Mouse (Mus musculus) forelimb bud, embryonic 11.5 days (tissue): ENCODE results near the gene Ccpg1os.

Source experiments
- DNase-seq: peaks from one replicate; pipeline ENCODE4 v3.0.0-alpha.2; 2012; ENCODE audit warnings: low read depth, low spot score

Ccpg1os gene

GRCm38 (mm10) chr9:72987703-72988102 is 2.5 kb upstream of the Ccpg1os start:
- no peak for DNase-seq

- DNase-seq: no peak
These were observed 2.1 kb downstream of the Ccpg1os start for GRCm38 (mm10) chr9:72983066-72983465.

DNA sequence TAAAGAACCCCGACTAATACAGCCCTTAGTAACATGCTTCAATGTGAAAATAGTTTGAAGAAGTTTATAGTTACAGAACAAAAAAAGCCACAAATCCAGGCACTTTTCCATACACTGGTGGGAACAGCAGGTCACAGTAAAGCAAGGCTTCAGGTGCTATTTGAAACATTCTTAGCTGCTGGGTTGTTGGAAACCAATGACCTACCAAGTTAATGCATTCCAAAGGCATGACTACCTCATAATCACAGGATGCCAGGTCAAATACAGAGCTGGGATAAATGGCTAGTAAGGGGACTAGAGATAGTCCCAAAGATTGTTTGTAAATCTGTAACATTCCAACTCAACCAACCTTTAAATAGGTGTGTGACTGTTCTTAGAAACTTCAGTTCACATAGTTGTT is 9.9 kb downstream of the Ccpg1os start:
- no peak for DNase-seq

- no peak for DNase-seq
These were observed 10.4 kb downstream of the Ccpg1os start for GRCm38 (mm10) chr9:72974734-72975133.

GRCm38 (mm10) chr9:72972984-72973383 is 12.2 kb downstream of the Ccpg1os start:
- DNase-seq: no peak

DNA sequence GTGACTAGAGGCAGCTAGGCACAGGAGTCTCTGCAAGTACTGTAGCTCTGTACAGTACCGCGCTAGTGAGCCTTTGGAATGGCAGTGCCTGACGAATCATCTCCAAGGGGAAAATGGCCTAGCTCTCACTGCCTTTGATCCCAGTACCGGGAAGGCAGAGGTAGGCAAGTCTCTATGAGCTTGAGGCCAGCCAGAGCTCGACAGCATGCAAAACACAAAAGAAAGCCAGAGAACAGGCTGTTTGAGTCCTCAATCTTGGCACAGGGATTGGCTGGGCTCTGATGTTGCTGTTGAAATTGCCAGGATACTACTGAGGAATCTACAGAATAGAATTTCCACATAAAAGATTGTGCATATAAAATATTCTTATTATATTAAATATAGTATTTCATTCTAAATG is 12.7 kb downstream of the Ccpg1os start:
- DNase-seq: no peak

- DNase-seq: no peak
These were observed 15.3 kb downstream of the Ccpg1os start for GRCm38 (mm10) chr9:72969874-72970273.

DNA sequence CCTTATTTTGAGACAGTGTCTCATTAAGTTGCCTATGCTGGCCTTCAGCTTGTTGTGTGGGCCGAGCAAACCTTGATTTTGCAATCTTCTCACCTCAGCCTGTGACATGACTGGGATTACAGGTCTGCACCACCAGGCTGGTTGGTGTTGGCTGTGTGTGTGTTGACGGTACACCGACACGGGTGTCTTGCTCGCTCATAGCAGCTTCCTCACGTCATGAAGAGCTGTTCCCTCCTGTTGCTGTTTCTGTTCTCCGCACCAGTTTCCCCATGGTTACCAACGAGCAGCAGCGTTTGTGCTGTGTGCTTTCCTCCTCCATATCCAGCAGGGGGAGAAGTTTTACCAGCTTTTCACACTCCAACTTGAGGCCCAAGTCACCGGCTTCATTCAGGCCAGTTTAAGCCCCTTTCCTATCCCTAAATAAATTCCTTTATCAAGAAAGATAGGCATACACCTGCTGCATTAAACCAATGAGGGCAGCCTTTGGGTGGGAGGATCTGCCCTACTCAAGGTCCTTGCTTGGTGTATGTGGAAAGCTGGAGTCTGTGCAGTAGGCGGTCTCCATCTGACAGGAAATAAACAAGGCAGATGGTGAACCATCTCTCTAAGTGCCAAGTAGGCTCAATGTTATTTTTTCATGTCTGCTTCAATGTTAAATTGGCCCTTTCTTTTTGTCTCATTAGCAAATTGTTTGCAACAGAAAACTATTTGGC is 16.7 kb downstream of the Ccpg1os start:
- DNase-seq: peak; percentile 57

GRCm38 (mm10) chr9:72961959-72962358 is 23.2 kb downstream of the Ccpg1os start:
- no peak for DNase-seq

DNA sequence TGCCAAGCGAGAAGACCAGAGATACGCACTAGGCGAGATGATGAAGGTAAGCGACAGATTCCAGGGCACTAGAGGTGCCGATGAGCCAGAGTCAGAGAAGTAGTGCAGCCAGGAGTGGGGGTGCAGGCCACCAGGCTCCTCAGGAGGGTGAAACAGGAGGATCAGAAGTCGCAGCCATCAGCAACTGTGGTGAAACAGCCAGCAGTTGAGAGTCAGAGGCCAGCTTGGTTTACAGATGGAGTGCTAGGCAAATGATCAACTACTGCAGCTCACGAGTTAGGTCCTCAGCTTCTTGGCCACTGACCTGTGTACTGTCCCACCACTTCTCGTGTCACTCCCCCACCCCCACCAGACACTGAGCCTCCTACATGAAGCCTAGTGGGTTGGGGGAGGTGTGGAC is 23.8 kb downstream of the Ccpg1os start:
- DNase-seq: no peak

DNA sequence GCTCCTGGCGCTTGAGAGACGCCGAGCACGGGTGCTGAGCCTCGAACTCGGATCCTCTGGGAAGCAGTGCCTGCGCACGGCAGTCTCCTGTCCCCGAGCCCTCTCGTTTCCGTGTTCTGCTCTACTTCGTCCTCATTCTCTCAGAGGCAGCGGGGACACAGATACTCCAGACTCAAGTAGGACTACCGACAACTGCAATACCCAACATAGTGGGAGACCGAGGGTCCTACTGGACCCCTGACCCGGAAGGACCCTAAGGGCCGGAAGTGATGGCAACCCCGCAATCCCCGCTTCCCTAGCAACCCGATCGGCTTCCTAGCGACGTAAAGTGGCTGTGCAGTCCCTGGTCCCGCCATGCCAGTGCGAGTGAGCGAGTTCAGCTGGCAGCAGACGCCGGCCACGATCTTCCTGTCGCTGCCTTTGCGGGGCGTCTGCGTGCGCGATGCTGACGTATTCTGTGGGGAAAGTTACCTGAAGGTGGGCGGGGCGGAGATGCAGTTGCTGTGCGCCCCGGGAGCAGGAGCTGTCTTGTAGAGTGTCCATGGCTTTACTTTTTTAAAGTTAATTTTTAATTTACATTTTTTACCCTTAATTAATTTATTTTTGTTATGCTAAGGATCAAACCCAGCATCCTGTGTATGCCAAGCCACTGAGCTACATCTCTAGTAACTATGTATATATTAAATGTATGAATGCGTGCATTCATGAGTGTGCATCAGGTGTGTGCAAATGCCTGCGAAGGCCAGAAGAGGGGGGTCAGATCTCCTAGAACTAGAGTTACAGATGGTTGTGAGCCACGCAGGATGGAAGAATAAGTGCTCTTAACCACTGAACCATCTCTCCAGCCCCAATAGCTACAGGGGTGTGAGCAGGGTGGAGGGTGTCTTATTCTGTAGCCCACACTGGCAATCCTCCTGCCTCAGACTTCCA is 26.4 kb downstream of the Ccpg1os start, which contains the start of the genes Dyx1c1 and Gm44503:
Gene Dyx1c1 (plus strand): TSS at position 265 of the 930 bp plus-strand sequence.
Gene Gm44503 (plus strand): TSS at position 332 of the 930 bp plus-strand sequence.
- DNase-seq: peak; percentile 88

DNA sequence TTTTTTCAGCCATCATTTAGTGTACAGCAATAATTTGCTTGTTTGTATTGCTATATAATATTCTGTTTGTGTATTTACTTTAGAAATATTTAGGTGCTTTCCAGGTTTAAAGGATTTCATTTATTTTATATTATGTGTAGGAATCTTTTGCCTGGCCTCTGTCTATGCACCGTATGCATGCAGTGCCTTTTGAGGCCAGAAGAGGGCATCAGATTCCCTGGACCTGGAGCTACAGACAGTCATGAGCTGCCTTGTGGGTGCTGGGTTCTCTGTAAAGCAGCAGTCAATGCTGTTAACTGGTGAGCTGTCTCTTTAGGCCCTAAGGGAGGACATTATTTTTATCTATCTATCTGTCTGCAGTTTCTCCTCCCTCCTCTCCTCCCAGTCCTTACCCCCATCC is 29.6 kb downstream of the Ccpg1os start:
- DNase-seq: peak; percentile 58

- DNase-seq: peak; percentile 36
These were observed 30.4 kb downstream of the Ccpg1os start for GRCm38 (mm10) chr9:72954746-72955145.

DNA sequence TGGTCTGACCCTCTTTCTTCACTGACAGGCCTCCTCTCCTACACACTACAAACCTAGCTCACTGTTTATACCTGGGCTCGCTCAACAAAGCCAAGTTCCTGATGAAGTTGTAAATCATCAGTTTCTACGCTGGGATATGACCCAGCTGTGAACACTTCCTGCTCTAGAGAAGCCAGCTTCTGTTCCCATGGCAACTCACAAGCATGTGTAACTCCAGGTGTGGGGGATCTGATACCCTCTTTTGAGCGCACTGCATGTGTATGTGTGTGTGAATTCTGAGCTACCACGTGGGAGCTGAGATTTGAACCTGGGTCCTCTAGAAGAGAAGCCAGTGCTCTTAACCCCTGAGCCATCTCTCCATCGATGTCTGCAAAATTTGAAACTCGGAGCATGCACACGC is 35.6 kb downstream of the Ccpg1os start:
- DNase-seq: peak; percentile 70

GRCm38 (mm10) chr9:72947010-72947409 is 38.2 kb downstream of the Ccpg1os start:
- DNase-seq: no peak

GRCm38 (mm10) chr9:72944286-72944685 is 40.9 kb downstream of the Ccpg1os start:
- DNase-seq: no peak

DNA sequence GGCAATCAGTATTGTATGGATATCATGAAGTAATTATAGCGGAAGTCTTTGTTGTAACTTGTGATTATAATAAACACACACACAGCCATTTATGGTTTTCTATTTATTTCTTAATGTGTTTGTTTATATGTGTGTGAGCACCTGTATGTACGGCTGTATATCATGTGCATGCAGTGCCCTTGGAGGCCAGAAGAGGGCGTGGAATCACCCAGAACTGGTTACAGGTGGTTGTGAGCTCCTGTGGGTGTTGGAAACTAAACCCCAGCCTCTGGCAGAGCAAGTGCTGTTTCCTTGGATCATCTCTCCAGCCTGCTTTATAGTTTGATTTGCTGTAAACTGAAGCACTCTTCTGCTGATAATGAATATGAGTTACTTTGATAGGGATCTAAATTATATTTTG is 41.8 kb downstream of the Ccpg1os start:
- DNase-seq: no peak

DNA sequence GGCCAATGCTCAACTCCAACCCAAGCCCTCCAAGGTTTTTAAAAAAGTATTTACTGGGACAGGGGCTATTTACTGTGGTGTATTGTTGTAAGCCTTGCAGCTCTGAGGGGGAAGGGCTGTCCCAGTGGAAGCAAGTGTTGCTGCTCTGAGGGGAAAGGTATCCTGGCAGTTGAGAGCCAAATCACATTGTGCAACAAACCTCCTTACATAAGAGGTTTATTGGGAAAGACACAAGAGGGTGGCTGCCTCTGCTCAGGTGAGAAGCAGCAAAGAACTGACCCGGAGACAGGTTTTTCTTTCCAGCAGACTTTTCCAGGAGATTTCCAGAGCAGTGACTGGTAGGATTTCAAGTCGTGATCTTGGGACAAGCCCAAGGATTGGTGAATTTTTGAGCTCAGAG is 48.9 kb downstream of the Ccpg1os start:
- no peak for DNase-seq

GRCm38 (mm10) chr9:72935309-72935708 is 49.9 kb downstream of the Ccpg1os start:
- DNase-seq: no peak

DNA sequence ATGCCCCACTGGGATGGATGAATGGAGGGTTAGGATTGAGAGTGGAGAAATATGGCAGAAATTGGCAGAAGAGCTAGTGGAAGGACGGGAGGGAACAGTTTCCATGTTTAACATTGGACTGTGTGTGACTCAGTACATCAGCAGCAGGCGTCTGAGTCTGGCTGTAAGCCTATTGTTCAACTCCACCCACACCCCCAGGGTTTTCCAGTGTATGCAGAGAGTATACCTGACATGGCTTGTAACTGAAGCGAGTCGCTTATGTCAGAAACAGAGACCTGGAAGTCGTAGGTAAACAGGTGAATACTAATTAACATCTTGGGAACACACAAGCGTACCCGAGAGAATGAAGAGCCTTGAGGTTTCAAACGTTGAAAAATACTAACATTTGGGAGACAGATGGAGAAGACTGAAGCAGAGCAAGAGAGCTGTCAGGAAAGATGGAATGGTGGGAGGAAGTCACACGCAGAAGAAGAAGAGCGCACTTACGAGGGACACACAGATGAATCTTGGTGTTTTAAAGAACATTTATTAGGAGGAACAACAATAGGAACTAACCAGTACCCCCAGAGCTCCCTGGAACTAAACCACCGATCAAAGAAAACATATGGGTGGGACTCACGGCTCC is 53.9 kb downstream of the Ccpg1os start:
- no peak for DNase-seq
